Mouse (Mus musculus) retina, postnatal 1 day (tissue): ENCODE measurements around the gene Rcn3.
"Not testable (repeated sequence)": the region's sequence is repeated elsewhere in the genome, so short reads cannot be mapped to it uniquely, and the experiment has no call there.

Experiments
- DNase-seq: peaks from one replicate; pipeline ENCODE4 v3.0.0-alpha.2; 2012

Gene Rcn3

DNA sequence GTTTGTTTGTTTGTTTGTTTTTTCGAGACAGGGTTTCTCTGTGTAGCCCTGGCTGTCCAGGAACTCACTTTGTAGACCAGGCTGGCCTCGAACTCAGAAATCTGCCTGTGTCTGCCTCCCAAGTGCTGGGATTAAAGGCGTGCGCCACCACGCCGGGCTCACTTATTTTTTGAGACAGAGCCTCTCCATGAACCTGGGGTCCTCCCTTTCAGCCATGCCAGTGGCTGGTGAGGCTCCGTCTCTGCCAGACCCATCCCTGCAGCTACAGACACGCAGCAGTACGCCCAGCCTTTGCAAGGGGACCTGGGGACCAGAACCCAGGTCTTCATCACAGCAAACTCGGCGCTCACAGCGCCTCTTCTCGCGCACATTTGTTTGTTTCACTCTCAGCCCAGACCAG, 3.9 kb upstream of the Rcn3 start:
- not testable (repeated sequence) for DNase-seq

DNA sequence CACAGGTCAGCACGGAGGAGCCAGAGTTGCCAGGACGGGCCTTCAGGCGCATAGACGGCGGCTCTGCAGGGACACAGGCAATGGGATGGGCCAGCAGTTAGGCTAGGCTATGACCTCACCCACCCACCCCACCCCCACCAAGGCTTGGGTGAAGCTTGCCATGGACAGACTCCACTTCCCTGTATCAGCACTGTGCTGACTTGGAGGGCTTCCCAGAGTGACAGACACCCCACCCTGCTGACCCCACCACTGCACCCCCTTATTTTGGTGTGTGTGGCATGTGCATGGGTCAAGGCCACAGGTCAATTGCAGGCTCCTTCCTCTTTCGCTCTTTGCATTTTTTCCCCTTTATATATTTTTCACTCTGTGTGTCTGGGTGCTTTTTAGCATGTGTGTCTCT, 3.3 kb upstream of the Rcn3 start:
- no peak for DNase-seq

DNA sequence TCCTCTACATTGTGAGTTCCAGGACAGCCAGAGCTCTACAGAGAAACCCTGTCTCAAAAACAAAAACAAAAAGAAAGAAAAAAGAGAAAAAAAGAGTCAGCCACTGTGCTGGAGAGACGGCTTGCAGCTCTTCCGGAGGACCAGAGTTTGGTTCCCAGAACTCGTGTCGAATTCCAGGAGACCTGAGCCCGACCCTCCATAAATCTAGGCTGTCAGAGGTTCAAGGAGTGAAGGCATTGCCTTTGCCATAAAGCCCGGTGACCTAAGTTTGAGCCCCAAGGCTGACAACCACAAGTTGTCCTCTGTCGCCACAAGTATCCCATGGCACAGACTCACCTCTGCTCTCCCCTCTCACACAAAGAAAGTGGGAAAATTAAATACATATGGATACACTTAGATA, 2.1 kb upstream of the Rcn3 start:
- no peak for DNase-seq

DNA sequence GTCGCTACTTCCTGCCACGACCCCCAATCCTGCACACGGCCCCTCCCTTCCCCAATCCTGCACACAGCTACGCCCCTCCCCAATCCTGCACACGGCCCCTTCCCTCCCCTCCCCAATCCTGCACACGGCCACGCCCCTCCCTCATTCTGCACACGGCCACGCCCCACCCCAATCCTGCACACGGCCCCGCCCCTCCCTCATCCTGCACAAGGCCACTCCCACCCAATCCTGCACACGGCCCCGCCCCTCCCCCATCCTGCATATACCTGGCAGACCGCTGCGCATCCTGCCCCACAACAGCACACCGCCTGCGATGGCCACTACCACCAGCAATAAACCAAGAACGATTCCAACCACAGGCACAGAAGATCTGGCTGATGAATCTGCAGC, 1.5 kb upstream of the Rcn3 start:
- no peak for DNase-seq

DNA sequence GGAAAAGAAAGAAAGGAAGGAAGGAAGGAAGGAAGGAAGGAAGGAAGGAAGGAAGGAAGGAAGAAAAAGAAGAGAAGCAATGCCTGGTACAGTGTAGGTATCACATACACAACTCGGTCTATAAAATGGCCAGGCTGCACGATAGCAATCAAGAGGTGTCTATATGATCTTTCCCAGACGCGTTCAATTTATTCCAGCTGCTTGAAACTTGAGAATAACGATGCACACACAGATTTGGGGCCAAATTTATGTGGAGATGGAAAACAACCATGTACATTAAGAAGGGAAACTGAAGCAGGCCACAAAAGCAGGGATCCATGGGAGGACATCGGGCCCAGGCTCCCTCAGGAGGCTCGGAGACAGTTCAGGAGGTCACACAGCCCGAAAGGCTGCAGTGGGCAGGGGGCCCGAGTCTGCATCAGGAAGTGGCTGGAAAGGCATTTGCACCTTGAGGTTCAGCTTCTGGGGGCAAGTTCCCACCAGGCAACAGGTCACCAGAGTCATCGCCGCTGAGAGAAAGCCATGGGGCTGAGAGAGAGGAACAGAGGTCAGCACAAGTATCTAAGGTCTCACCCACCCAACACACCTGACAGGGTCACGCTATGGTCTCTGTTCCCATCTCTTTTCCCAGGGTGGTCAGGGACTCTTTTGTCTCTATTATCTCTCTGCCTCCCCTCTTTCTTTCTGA, 951 bp upstream of the Rcn3 start:
- DNase-seq = no peak

DNA sequence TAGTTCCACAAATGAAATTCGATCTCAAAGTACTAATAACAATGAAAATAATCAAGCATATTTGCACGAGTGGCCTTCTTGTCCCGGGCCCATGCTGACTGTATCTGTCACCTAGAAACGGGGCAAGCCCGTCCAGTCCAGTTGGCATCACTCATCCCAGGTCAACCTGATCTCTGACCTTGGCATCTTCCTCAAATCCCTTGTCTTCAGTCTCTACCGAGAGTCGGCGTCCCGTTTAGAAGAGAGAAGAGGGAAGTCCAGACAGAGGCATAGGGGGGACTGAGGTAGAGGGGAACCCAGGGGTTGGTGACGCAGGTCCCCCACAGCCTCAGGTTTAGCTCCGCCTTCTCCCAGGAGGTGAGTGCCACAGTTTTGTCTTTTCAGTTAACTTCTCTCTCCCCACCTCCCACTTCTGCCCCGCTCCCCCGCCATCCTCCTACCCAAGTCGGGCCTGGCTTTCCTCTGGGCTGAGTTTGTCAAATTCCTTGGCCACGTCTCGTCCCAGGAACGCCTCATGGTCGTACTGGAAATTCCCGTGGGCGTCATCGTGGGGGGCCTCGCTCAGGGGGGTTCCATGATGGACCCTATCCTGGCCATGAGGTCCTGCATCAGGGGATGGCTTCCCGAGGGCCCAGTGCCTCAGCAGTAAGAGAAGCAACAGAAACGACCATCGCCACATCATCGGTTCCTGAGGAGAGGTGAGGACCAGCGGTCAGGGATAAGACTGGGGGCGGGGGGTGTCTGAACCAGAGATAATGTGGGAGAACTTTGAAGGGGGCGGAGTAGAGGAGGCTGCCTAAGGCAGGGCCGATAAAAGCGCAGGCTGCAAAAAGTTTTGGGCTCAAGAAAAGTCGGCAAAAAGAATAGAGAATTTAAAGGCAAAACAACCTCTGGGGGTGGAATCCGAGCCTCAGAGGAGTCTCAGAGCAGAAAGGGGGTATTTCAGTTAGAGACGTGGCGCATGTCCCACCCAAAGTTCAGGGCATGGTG, 725 bp downstream of the Rcn3 start:
- DNase-seq = peak; percentile 22

DNA sequence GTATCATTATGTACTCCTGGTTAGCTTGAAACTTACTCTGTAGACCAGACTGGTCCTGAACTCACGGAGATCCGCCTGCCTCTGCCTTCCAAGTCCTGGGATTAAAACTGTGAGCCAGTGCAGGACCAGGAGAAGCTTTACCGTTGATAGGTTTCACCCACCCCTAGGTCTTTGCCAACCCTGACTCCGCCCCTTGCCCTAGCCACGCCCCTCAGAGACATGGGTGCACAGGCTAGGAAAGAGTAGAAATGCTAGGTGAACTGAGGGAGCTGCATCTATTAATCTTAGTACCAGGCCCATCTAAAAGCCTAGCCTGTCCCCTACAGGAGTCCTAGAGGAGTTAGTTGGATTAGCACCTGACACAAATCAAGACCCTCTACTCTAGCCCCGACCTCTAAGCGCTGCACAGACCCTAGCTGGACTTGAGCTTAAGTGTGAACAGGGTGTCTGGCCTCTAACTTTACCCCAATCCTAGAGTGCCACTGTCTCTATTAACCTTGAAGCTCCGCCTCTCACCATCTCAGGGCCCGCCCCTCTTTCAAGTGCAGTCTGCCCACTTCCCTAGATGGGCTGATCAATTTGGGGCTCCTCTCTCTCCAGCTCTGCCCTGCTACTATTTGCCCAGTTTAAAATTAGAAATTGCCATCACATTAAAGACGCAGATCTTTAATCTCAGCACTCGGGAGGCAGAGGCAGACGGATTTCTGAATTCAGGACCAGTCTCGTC, 1.6 kb downstream of the Rcn3 start:
- no peak for DNase-seq

DNA sequence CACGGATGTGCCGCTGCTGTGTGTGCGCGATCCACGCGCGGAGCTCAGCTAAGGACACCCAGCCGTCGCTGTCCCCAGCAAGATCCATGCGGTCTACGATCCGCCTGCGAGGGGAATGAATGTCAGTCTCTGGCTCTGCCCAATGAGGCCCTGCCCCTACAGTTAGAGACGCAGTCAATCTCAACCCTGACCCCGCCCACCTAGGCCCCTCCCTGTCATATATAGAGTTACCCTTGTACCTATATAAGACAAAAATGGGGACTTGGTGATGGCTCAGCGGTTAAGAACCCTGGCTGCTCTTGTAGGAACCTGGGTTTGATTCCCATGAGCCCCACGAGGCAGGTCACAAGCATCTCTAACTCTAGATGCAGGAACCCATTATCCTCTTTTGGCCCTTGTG, 3.4 kb downstream of the Rcn3 start:
- no peak for DNase-seq

DNA sequence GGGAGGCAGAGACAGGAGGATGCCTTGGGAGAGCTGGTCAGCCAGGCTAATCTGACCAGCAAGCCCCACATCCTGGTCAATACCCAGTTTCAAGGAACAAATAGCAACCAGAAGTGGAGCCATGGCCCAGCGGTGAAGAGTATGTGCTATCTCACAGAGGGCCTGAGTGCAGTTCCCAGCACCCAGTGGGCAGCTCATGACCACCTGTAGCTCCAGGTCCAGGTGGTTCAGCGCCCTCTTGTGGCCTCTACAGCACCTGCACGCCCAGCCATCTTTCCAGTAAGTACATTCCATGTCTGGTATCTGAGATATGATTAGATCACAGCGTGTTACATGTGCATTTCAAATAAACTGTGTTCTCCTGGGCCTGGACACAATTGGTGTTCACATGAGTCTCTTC, 5.9 kb downstream of the Rcn3 start:
- no peak for DNase-seq

DNA sequence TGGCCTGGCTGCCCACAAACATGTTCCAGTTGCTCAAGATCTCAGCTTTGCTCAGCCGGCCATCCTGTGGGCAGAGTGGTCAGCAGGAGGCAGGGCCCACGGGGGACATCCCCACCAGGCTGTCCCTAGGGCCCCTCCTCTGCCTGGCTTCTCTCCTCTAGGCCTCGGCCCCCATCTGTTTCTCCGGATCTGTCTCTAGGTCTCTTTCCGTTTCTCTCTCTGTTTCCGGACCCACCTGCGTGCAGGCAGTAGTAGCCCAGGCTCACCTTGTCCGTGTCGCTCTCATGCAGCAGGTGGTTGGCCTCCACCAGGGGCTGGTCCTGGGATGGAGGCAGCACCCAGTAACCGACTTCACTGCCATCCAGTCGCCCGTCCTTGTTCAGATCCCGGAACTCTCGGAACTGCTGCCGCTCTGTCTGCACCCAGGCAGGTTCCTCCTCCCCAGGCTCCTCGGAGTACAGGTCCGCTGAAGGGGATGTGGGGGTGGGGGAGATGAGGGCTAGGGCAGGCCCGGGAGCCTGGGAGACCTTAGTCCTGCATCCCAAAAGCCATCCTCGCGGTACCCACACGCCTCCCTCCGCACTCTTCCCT, 8.6 kb downstream of the Rcn3 start:
- DNase-seq = no peak

DNA sequence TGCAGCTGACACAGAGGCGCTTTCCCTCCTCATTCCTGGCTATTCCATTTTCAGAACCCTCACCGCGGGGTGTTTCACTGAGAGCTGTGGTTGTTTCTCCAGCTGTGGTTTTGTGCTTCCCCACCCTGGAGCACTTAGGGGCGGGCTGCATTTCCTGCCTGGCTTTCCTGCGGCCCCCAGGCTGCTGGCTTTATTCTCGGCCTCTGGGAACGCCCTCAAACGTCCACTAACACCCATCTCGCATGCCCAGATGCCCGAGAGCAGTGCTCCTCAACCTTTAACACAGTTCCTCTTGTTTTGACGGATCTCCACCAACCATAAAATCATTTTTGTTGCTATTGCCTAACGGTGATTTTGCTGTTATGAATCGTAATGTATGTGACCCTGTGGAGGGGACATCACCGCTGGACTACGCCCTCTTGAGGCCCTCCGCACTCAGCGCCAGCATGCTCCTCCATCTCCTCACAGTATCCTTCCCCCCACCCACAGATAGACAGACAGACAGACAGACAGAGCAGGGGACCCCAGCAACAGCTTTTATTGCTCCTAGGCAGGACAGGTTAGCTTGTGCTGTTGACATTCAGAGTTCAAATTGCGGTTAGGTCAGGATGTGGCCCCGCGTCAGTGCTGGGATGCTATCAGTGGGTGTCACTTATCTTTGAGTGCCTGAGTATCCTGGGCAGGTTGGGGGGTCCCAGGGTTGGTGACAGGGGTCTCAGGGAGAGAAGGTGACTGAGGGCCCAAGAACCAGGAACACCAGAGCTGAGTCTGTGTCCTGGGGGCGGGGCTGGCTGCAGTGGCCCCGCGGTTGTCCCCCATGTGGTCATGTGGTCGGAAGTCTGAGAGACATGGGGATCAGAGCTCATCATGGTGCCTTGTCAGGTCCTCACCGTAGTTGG, 9.4 kb downstream of the Rcn3 start:
- no peak for DNase-seq

DNA sequence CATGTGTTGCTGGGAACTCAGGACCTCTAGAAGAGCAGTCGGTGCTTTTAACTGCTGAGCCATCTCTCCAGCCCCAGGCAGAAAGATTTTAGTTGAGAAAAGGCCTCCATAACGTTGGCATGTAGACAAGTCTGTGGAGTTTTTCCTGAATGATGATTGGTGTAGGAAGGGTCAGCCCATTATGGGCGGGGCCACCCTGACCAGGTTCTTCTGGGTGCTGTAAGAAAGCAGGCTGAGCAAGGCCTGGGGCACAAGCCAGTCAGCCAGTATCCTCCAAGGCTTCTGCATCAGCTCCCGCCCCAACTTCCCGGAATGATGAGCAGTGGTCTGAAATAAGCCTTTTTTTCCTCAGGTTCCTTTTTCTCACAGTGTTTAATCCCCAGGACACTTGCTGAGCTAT, 11.0 kb downstream of the Rcn3 start:
- no peak for DNase-seq

DNA sequence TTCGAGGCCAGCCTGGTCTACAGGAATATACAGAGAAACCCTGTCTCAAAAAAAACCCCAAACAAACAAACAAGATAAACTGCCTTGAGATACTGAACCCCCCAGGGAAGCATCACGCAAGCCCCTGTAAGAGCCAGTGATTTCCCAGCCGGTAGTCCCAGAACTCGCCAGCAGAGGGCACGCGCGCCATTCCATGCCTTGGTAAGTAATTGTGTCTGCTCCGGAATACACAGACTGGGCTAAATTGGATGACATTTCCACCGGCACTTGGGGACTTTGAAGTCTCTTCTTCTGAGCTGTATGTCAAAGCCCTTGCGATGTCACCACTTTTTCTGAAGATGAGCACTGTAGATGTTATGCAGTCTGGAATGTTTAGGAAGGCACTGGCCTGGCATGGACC, 12.2 kb downstream of the Rcn3 start:
- peak; percentile 90 for DNase-seq

DNA sequence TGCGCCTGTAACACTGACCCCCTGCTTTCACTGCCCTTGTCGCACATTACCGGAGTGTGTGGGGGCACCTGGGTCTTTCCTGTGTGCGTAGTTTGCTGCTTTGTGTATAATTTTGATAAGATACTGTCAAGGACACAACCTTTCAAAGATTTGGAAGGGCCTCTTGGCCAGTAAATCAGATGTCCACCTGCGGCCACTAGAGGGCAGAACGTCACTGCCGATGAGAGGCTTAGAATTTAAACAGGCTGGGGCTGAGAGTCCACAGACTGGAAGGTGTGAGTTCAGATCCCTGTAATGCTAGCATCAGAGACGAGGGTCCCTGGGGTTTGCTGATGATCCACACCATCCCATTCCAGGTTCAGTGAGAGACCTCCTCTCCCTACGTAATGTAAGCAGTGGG, 13.5 kb downstream of the Rcn3 start:
- DNase-seq = peak; percentile 75

DNA sequence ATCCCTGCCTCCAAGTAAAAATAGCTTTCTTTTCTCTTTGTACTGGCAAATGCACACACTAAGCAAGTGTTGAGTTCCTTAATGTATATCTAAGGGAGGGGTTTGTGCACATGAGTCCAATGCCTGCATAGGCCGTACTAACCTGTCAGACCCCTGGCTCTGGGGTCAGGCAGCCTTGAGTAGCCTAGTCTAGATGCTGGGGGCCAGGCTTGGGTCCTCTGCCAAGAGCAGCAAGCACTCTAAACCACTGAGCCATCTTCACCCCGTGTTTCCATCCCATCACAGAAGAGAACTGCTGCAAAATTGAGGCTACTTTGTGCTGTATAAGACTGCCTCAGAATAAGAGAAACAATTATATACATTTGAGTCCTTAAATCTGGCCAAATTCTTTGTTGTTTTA, 14.2 kb downstream of the Rcn3 start:
- DNase-seq = no peak

DNA sequence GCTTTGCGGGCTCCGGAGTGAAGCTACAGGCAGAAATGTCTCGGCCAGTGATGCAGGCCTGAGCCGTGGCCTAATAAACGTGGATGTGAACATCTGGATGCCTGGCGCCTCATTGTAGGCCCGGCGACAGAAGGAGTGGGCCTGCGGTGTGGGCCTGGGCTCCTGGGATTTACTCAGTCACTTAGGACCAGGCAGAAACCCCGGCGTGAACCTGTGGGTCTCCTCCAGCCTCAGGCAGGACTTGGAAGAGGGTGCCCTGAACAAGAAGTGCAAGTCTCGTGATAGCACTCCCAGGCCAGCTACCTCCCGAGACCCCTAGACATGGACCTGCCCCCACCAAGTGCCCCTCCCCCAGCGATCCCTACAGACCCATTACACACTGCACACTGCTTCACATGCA, 14.7 kb downstream of the Rcn3 start:
- DNase-seq = no peak

DNA sequence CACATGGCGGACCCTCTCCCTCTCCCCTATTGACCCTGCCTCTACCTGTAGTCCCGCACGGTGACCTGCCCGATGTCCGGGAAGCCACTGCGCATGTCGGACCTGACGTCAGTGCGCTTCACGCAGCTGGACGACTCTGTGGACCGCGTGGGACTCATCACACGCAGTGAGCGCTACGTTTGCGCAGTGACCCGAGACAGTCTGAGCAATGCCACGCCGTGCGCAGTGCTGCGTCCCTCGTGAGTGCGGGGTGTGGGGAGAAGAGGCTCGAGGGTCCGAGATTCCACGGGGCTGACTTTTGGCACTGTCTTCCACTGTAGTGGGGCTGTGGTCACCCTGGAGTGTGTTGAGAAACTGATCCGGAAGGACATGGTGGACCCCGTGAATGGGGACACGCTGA, 15.5 kb downstream of the Rcn3 start:
- no peak for DNase-seq

DNA sequence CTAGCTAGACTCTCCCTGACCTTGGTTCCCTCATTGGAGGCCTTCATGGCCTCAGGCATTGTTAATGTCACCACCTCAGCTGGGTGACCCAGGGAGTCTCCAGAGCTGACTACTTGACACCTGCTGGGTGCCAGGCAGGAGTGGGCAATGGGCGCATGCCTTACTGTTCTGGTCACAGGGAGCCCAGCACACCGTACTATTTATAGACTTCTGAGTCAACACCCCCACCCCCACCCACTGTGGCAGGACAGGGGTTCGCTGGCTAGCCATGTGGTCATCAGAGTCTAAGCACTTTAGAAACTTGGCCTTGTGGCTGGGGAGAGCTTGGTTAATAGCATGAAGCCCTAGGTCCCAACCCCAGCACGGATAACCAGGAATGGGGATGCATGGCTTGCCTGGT, 16.6 kb downstream of the Rcn3 start:
- no peak for DNase-seq

DNA sequence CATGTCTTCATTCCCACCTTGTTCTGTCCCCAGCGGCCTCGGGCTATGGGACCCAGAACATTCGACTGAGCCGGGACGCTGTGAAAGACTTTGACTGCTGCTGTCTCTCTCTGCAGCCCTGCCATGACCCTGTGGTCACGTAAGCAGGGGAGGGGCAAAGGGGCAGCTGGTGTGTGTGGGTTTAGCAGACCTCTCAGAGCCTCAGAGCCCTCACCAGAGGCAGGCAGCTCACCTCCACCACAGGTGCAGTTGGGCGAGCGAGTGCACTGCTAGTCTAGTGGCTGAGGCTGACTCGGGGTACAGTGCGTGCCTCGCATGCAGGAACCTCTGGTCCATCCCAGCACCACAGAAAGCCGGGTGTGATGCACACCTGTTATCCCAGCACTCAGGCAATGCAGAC, 18.1 kb downstream of the Rcn3 start:
- DNase-seq = no peak

DNA sequence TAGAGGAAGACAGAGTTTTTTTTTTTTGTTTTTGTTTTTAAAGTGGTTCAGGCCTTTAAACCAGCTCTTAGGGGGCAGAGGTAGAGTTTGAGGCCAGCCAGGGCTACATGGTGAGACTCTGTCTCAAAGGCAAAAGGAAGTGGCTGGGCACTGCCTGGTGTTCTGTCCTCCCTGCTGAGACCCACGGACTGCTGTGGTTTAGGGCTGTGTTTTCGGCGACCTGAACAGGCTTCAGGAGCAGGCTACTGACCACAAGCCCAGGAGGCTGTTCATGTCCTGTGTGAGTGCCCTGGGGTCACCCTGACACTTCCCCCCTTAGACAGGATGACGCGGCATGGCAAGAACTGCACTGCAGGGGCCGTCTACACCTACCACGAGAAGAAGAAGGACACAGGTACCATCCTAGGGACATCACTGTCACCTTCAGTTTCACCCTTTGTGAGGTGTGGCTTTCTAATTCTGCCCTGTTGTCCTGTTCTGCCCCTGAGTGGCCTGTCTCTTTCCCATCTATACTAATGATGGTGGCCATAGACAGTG, 18.8 kb downstream of the Rcn3 start:
- DNase-seq = no peak

DNA sequence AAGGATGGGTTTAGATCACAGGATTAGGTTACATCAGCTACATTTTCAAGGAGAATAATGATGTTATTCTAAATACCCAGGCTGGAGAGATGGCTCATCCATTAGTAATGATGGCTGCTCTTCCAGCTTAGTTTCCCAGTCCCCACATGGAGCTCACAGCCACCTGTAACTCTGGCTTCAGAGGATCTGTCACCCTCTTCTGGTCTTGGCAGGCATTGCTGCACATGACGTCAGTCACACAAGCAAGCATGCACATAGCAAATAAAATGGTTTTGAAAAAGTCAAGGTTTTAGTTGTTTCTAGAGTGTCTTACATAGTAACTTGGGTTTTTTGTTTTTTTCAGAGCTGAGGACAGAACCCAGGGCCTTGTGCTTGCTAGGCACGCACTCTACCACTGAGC, 19.8 kb downstream of the Rcn3 start:
- peak; percentile 42 for DNase-seq

DNA sequence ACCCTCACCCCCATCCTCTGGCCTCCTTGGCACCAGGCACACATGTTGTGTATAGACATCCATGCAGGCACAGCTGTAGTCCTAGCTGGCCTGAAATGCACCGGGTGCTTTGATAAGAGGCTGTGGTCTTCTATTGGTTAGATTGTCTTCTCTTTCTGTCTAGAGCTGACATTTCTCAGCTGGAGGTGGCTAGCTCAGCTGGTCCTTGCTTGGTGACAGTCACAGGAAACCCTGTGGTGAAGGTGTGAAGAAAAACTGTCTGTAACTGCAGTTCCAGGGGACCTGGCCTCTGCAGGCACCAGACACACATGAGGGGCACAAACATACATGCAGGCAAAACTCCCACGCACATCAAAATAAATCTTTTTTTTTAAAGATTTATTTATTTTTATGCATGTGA, 22.4 kb downstream of the Rcn3 start:
- no peak for DNase-seq
